Mouse (Mus musculus) embryo, embryonic 10 days (tissue): ENCODE data around the gene Slc25a23.

Experiments
- DNase-seq: peaks from one replicate; pipeline ENCODE4 v3.0.0-alpha.2; 2015; ENCODE audit warnings: low spot score

Slc25a23 gene

DNA sequence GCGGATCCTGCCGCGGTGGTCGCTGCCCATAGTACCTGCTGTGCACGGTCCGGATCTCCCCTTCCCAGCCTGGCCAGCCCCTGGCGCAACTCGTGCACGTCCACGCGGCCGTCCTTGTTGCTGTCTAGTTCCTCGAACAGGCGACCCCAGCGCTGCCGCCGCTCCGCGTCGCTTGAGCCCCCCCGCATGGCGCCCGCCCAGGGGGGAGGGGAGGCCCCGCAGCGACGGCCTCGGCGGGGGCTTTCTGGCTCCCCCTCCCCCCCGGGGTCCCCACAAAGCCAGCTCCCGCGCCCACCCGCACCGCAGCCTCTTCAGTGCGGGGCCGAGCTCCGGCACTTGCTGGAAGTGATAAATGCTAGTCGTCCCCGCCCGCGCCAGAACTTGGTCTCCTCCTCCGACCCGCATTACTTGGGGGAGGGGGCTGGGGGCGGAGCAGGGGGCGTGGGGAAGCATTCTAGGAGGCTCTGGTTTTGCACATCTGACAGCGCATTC lies at the start of gene Slc25a23:
Gene Slc25a23, minus strand, starts transcription at position 378 of the 492 bp plus-strand sequence.
- DNase-seq = peak; percentile 88

- no peak for DNase-seq
Observed at GRCm38 (mm10) chr17:57108666-57109171, 49.1 kb upstream of the Slc25a23 start.

GRCm38 (mm10) chr17:57108040-57108665 lies 48.5 kb upstream of the Slc25a23 start:
- no peak for DNase-seq

DNA sequence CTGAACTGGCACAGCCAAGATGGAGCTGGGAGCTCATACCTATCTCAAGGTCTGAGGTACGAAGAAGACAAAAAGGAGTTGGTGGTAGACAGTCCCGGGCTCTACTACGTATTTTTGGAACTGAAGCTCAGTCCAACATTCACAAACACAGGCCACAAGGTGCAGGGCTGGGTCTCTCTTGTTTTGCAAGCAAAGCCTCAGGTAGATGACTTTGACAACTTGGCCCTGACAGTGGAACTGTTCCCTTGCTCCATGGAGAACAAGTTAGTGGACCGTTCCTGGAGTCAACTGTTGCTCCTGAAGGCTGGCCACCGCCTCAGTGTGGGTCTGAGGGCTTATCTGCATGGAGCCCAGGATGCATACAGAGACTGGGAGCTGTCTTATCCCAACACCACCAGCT lies 47.4 kb upstream of the Slc25a23 start:
- DNase-seq = no peak

DNA sequence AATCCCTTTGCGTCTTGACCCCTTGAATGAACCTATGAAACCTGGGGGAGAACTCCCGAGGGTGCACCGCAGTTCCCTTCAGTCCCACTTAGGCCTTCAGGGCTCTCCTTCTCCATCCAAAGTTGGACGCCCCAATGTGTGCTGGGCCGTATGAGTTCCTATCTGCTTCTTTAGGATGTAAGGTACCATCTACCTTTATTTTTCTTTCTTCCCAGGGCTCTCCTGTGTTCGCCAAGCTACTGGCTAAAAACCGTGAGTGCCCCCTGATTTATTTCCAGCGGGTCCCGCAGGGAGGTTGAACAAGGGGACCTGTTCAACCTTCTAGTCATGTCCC lies 46.3 kb upstream of the Slc25a23 start:
- DNase-seq = no peak

- DNase-seq = peak; percentile 72
Observed at GRCm38 (mm10) chr17:57105181-57106034, 45.7 kb upstream of the Slc25a23 start, which contains the start of gene Tnfsf9. Gene Tnfsf9 (plus strand): TSS chr17:57105325.

DNA sequence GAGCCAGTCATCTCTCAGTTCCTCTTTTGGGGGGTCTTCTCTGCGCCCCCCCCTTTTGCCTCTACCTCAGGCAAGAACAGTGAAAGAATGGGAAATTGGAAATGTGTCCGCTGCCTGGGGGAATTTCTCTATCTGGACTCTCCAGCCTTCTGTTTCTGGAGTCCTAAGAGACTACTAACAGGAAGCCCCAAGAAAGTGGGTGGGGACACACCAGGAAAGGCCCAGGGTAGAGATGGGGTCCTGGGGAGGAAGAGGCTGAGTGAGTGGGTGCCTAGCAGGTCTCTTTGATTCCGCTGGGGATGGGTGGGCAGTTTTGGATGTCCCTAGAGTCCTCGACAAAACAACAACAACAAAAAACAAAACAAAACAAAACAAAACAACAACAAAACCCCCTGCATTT lies 44.8 kb upstream of the Slc25a23 start:
- DNase-seq = no peak

- no peak for DNase-seq
Observed at GRCm38 (mm10) chr17:57102276-57102675, 42.6 kb upstream of the Slc25a23 start.

DNA sequence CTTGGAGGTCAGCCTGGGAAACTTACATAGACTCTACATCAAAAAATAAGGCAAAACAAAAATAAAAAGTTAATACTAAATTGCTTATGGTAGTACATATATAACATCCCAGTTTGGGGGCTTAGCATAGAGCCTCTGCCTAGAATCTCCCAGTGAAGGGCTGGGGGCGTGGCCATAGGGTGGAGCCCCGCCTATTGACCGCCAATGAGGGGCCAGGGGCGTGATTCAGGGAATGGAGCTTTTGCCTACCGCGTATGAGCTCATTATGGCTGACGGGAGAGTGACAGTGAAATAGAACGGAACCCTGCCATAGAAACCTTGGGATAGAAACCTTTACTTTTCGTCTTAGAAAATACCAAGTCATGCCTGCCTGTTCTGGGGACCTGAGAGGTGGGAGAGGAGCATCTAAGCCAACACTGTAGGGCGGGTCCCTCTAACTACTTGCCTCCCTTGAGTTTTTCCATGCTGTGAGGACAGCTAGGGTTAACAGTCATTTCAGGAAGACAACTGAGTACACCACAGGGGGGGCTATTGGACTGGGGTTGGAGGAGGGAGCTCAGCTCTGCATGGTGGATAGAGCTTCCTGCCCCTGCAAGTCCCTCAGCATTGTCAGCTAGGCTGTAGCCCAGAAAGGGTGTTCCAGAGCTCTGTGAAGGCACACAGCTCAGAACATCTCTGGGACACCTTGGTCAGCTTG lies 40.1 kb upstream of the Slc25a23 start:
- DNase-seq = peak; percentile 60

- no peak for DNase-seq
Observed at GRCm38 (mm10) chr17:57098321-57098720, 38.7 kb upstream of the Slc25a23 start.

DNA sequence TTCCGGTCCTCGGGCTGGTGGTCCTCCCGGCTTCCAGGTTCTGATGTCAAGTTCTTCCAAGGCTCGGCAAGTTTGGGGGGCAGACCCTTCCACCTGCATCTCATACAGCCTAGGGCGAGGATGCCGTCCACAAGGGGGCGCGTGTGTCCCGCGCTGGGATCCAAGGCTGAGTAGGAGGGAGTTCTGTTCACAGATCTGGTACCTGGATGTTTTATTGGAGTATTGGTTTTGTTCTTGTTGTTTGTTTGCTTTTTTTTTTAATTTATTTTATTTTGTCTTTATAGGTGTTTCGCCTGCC lies 36.9 kb upstream of the Slc25a23 start:
- peak; percentile 88 for DNase-seq

- peak; percentile 75 for DNase-seq
Observed at GRCm38 (mm10) chr17:57095855-57096622, 36.4 kb upstream of the Slc25a23 start.

DNA sequence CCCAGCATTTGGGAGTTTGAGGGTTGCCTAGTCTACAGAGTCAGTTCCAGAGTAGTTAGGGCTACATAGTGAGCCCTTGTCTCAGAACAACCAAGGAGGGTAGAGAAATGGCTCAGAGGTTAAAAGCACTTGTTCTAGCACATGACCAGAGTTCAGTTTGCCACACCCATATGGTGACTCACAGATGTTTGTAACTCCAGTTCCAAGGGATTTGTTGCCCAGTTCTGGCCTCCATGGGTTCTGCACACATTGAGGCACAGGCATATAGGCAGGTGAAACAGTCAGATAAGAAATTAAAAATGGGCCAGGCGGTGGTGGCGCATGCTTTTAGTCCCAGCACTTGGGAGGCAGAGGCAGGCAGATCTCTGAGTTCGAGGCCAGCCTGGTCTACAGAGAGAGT lies 34.6 kb upstream of the Slc25a23 start:
- DNase-seq = no peak

DNA sequence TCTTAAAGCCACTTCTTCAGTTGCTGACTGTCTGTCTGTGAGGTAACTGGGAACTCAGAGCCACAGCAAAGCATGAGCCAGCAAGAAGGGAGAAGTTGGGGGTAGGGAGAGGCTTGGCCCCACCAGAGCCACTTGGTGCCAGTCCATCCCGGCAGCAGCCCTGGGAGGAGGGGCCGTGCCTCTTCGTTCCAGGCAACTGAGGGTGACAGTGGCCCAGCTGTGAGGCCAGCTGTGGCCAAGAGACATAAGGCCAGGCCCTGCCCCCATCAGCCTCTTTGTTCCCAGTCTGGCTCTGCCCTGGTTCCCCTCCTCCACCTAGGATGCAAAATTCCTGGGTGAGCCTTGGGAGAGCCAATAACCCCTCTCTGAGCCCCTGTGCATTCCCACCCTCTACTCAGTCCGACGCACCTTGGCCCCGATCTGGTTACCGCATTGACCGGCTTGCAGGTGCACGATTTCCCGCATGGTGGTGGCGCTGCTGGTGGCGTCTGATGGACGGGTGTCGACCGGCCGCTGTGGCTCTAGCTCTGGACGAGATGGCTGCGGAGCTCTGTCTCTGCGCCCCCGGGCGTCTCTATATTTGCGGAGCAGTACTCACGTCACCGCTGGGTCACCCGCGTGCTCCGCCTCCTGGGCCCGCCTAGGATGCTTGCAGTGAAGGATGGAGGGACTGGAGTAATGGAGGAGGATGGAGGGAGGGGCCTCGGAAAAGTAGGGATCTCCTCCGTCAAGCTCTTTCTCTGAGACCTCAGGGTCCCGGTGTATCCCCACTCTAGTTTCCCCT lies 27.6 kb upstream of the Slc25a23 start, which contains the start of gene Tubb4a:
Gene Tubb4a, minus strand, starts transcription at position 734 of the 784 bp plus-strand sequence.
- peak; percentile 54 for DNase-seq

- DNase-seq = no peak
Observed at GRCm38 (mm10) chr17:57085970-57086757, 26.5 kb upstream of the Slc25a23 start.

DNA sequence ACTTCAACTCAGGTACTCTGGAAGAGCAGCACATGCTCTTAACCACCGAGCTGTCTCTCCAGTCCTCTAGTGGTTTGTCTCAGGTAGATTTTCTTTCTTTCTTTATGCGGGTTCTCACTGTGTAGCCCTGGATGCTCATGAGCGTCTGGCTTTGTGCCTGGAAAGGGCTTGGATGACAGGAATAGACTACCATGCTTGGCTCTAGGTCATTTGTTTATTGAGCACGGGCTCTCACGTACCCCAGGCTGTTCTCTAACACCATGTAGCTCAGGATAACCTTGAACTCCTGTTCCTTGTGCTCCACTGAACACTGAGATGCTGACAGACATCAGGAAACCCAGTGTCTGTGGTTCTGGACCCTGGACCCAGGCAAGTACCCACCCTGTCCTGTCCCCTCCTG lies 22.8 kb upstream of the Slc25a23 start:
- DNase-seq = no peak

- no peak for DNase-seq
Observed at GRCm38 (mm10) chr17:57081234-57081842, 21.7 kb upstream of the Slc25a23 start.

- DNase-seq = no peak
Observed at GRCm38 (mm10) chr17:57079919-57080318, 20.3 kb upstream of the Slc25a23 start.

- DNase-seq = no peak
Observed at GRCm38 (mm10) chr17:57078336-57078735, 18.7 kb upstream of the Slc25a23 start, which contains the start of gene Dennd1c. Gene Dennd1c (minus strand): TSS chr17:57078514.

DNA sequence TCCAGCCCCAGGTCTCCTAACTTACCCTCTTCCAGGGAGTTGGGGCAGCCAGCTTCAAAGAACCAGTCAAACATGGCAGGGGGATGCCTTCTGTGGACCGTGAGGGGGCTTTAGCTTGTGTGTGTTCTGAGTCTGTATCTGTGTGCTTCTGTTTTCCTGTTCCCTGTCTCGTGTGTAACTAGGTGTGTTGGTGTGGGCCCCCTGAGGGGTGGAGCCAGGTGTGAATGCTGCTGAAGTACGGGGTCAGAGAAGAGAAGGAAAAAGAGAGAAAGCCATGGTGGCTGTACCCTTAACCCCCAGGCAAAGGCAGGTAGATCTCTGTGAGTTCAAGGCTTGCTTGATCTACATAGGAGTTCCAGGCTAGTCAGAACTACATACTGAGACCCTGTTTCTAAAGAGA lies 17.3 kb upstream of the Slc25a23 start:
- no peak for DNase-seq
